Mouse (Mus musculus): ENCODE data around the gene Gatd1.
"Not testable (repeated sequence)": the region's sequence is repeated elsewhere in the genome, so short reads cannot be mapped to it uniquely, and the experiment has no call there.

Gatd1 gene

DNA sequence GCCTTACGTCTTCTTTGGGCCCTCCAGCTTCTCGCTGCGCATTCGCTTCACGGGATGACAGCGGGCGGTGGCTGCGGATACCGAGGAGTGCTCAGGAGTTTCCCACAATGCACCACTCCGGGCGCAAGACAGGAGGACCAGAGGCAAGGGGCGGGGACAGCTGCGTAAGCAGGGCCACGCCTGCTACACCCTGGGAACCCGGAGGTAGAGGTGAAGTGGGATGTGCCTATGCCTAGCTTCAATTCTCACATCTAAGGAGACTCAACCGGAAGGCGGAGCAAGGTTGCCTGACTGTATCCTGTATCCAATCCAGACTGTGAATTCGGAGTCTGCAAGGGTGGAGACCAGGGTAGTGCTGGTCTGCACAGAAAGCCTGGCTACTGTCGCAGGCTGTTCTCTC lies 15.4 kb upstream of the Gatd1 start, which contains the start of gene Cend1:
Cend1 (minus strand) TSS at position 182 of the 400 bp plus-strand sequence.
- DNase-seq (ENCODE audit: low read depth, low spot score) = peak; percentile 99

DNA sequence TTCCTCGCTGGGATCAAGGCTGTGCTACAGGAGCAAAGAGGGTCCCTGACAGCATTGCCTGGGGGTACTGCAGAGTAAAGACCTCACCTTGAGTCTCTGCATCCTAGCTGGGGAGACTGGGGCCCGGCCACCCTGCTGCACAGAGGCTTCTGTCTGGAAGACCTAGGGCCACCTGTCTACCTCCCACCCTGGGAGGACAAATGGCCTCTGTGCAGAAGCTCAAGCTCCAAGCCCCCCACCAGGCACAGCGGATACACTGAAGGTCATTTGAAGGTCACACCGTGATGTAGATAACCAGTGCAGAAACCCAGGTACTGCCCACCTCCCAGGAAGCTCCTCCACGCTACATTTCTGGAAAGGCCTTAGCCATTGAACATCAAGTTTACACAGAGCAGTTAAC lies 14.8 kb upstream of the Gatd1 start:
- no peak for DNase-seq (ENCODE audit: low read depth, low spot score)

DNA sequence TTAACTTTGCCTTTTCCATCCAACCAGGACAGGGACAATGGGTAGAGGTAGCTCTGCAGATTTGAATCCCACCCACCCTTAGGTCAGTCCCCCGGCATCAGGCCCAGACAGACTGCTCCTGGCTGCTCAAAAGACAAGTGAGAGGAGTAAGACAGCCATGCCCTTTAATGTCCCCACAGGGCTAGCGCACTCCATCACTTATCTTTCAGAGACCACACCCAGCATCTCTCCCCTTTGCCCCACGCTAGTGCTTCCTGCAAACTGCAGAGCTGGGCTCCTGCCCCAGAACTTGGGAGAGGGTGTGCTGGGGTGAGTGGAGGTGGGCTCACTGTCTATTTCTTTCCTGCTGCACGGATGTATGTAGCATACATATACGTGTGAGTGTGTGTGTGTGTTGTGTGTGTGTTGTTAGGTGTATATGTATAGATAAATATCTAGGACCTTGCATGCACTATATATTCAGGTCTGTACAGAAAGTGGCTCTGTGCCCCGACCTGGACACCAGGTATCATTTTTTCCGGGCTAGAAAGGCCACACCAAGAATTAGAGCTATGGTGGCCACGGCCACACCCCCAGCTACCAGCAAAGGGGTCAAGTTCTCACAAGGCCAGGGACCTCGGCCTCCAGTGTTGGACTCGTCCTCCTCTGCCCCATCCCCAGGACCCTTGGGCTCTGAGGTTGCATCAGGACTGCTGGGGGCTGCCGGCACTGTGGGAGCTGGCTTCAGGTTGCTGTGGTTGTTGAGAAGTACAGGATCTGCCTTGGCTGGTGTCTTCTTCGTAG lies 13.2 kb upstream of the Gatd1 start:
- DNase-seq (ENCODE audit: low read depth, low spot score) = no peak

GRCm38 (mm10) chr7:141423811-141424210 lies 9.9 kb upstream of the Gatd1 start:
- DNase-seq (ENCODE audit: low read depth, low spot score) = no peak

DNA sequence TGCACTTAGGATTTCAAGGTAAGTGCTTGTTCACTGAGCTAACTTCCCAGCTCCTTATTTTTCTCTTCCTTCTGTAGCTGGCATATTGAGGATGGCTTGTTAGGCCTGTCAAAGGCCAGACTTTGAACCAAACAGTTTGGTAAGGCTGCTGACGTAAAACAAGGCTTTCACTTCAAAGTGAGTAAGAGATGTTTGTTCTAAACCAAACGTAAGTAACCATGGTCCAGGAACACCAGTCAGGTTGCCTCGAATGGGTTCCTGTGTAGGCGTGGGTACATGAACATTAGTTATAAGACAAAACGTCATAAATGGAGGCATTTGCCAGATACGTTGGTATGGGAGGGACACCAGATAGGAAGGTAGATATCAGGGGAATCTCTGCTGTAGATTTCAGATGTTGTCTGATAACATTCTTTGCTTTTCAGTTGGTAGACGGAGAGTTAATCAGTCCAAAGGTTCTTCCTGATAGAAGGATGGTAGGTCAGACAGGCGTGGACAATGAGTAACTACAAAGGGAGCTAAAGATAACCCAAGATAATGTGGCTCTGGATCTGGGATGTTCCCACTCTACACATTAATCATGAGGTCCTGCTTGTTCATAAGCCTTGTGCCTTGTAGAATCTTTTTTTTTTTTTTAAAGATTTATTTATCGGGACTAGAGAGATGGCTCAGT lies 6.2 kb upstream of the Gatd1 start:
- no peak for DNase-seq (ENCODE audit: low read depth, low spot score)

DNA sequence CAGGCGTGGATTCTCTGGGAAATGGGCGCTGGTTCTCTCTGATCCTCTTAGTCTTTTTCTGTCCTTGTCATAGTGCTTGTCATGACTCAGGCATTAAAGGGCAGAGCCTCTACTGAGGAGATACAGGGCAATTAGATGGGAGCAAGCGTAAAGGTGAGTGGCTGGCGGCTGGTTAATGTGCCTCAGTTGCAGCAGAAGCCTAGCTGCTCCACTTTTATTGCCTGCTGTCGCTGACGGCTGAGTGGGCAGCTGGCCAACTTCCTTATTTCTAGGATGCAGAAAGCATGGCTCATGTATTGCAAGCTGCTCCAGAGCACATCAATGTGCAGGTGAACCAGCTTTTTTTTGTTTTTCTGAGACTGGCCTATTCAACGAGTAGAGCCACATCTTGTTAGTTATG lies 5.0 kb upstream of the Gatd1 start:
- peak; percentile 71 for DNase-seq (ENCODE audit: low read depth, low spot score)

DNA sequence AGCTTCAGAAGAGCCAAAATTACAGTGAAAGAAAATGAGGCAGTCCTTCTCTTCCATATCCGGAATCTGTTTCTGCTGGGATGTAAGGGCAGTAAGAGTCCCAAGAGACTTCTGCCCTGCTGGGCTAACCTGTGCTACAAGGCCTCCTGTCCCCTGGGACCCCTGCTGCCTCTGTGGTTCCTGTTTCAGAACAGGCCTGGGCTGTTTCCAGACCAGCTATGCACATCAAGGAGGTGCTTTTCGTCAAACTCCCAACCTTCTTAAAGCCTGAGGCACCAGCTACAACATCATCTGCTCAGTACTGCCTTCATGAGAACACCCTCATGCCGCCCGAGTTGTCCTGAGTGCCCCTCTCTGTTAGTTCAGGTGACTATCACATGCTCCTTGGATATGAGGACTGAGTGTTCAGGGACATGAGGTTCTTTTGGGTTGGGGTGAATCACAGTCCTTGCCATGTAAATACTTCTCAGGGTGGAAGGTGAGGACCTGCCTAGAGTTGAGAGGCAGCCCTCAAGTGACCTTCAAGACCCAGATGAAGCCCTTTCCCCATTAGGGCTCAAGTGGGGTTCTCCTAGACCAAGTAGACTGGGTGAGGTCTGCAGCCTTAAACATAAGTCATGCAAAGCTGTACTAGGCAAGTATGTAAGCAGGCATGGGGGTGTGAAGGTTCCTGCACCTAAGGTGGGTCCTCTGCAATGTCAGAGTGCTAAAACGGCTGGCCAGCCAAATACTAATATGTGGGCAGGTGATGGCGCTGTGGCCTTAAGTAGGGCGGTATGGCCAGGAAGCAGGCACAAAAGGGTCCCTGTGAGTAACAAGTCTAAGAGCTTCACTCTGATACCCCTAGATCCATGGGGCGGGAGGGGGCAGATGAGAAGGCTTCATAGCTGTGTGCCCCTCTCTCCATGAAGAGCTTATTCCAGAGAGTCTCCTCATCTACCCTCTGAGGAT lies 4.1 kb upstream of the Gatd1 start:
- no peak for DNase-seq (ENCODE audit: low read depth, low spot score)

DNA sequence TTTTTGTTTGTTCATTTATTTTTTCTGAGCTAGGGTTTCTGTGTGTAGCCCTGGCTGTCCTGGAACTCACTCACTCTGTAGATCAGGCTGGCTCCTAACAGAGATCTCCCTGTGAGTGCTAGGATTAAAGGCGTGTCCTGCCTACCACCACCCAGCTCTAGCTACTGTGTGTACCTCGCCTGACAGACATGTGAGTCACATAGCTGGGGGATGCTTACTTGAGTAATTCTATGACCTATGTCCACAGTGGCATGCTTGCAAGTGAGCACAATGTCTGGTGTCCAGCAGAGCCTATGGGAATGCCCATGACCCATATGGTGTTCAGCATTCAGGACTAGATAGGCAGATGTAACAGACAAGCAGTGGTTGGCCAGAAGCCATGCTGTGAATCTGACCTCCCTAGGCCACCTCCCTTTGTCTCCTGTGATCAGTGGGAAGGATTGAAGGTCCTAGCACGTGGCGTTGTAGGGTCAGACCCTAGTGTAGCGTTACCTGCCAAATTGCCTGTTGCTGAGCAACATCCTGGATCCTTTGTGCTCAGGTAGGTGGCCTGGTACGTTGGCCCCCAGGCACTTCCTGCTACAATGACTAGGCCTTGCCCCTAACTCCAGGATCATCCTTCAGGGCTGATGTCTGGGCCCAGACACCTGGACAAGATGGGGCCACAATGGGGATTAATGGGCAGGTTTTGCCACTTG lies 2.4 kb upstream of the Gatd1 start:
- DNase-seq (ENCODE audit: low read depth, low spot score) = no peak

DNA sequence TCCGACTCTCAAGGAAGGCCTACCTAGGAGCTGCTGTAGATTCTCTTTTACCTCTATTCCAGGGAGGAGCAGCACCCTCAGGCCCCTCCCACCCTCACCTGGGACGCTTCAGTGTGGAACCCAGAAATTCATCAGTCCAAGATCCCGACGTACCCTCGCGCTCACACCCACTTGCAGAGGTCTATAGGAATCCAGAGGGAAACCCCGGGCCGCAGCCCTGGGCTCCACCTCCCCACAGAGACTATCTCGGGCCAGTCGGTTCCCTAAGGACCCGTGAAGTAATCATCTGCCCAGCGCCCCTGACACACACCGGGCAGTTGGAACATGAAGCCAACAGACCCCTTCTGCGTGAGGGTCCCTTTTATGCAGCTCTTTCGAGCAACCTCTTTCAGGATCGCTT lies 605 bp downstream of the Gatd1 start:
- DNase-seq (ENCODE audit: low read depth, low spot score) = peak; percentile 26

GRCm38 (mm10) chr7:141411667-141412066 lies 2.3 kb downstream of the Gatd1 start:
- DNase-seq (ENCODE audit: low read depth, low spot score) = no peak

DNA sequence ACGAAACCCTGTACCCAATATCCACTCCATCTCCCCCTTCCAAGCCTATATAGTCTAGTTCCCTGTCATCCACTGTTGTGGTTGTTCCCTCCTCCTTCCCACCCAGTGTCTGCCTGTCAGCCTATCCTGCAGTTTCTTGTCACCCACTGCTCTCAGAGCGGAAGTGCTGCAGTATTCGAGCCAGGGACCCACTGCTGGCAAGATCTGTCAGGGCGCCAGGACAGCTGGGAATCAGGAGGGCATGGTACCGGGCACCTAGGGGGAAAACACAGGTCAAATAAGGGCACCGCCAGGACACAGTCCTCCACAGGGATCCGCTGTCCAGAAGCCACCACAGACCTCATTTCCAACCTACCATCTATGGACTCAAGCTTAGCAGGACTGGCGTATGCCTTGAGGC lies 3.3 kb downstream of the Gatd1 start:
- DNase-seq (ENCODE audit: low read depth, low spot score) = peak; percentile 15

GRCm38 (mm10) chr7:141408833-141409232 lies 5.1 kb downstream of the Gatd1 start:
- peak; percentile 95 for DNase-seq (ENCODE audit: low read depth, low spot score)

GRCm38 (mm10) chr7:141407670-141408069 lies 6.3 kb downstream of the Gatd1 start:
- DNase-seq (ENCODE audit: low read depth, low spot score) = not testable (repeated sequence)

DNA sequence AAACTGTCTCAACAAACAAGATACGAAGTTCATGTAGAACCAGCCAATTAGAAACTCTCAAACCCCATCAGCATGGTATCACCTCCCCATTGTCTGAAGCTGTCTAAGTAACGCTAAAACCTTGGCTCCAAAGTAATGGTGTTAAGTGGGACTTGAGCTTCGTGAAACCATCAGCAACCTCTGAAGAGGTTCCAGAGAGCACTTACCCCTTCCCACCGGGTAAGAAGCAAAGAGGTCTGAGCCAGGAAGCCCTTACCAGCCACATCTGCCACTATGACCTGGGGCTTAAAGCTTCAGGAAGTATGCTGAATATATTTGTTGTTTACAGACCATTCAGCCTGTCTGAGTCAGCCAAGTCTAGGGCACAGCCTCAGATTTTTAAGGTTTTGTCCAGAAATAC lies 8.5 kb downstream of the Gatd1 start:
- DNase-seq (ENCODE audit: low read depth, low spot score) = no peak

DNA sequence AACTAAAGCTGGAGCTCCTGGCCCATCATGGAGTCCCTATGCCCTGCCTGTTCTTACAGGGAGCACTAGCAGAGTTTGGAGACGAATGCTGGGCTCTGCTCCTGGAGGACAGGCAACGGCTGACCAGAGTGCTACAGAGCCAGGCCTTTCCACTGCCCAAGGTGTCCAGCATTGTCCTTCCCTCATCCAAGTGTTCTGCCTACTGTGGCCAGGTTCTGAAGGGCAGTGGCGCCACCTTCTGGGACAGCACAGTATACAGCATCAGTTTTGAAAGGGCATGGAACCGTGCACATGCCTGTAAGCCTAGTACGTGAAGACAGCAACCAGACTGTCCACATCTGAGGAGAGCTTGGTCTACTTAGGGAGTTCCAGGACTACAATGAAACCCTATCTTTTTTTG lies 10.6 kb downstream of the Gatd1 start:
- peak; percentile 84 for DNase-seq (ENCODE audit: low read depth, low spot score)

- DNase-seq (ENCODE audit: low read depth, low spot score) = no peak
Measured at GRCm38 (mm10) chr7:141395348-141395747, 18.6 kb downstream of the Gatd1 start.

DNA sequence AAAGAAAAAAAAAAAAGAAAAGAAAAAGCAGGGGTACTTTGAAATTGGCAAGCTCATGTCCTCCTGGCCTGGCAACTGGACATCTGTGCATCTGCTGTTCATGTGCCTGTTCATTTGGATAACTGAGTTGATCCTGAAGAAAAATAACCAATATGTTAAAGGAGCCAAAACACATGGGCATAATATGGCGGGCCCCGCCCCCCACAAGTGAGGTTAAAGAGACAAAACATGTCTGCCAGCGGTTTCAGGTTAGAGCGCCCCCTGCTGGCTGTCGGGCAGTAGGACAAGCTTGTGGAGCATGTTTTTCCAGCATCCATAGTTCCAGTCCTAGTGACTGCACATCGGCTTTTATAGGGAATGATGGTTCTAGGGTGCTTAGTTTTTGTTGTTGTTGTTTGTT lies 19.2 kb downstream of the Gatd1 start:
- peak; percentile 62 for DNase-seq (ENCODE audit: low read depth, low spot score)

- no peak for DNase-seq (ENCODE audit: low read depth, low spot score)
Measured at GRCm38 (mm10) chr7:141394158-141394557, 19.8 kb downstream of the Gatd1 start.

DNA sequence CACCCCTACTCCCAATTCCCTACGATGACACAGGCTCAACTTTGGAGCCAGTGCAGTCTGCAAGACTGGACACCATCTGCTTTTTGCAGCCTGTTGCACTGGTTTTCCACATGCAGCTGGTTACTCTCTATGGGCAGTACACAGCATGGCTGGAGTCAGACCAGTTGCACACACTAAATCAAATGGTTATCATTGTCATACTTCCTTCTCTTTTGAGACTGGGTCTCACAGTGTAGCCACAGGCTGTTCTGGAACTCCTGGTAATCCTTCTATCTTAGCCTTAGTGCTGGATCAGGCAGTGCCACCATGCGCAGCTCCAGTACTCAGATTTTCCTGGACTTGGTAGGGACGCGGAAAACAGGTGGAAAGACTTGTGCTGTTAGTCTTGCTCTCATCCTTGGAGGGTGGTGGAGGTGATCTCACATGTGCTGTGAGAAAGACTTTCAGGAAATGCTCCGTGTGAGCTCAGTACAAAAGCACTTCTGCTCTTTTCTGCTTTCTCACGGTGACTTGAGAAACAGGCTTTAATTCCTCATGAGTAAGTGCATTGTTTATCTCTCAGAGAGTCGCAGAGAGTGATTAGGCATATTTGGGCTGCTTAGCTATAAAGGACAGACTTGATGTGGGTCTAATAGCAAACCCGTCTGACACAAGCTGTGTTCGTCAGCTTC lies 21.2 kb downstream of the Gatd1 start:
- peak; percentile 35 for DNase-seq (ENCODE audit: low read depth, low spot score)

DNA sequence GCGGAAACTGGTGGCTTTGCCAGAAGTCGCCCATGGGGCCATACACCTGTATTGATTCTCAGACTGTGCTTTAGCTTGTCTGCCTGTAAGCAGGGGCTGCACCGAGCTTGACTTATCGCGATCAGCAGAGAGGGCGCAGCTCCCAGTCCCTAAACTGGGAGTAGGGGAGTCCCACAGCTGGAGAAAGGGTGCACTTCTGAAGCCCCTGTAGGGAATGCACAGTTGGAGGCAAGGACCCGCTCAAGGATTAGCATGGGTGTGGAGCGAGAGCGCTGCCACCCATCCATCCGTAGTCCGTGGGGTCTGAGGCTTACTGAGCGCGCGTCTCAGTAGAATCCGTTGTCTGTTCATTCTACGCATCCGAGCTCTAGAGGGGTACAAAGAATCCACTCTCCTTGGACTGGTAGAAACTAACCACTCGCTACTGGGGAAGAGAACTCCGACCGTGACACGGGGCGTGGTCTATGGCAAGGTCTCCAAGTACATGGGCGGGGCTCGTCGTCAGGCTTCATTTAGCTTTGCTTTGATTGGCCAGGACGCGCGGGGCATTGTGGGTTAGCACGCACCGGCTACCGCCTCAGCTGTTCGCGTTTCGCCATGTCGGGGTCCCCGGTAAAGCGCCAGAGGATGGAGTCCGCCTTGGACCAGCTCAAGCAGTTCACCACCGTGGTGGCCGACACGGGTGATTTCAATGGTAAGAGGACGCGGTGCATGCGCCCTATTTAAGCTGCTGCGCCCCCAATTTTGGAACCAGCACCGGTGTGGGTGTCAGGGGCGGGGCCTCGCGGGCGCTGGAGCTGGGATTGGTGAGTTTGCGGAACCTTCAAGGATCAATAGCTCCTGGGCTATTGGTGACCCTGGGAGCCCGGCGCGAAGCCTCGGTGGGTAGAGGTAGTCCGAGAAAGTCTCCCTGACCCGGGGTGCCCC lies 22.0 kb downstream of the Gatd1 start, which contains the start of gene Taldo1:
Taldo1 (plus strand) TSS at position 575 of the 927 bp plus-strand sequence.
- peak; percentile 97 for DNase-seq (ENCODE audit: low read depth, low spot score)

Data from brain, adult 2 months (tissue).